Mouse (Mus musculus): ENCODE measurements around the gene Siah3. TPM values are rescaled to one million over a fixed set of nuclear protein-coding genes. Genes with fewer than 3 reads are reported as not detected.

Gene Siah3
- polyA plus RNA-seq, 1 experiment: 8.6 TPM

- DNase-seq (ENCODE audit: low read depth): peak; percentile 97
- TF ChIP-seq POLR2A (IDR thresholded peaks at IDR 0.05; ENCODE audit: borderline replicate concordance, extremely low read depth, insufficient read depth, insufficient read length, poor library complexity, severe bottlenecking) (no peak), CTCF (IDR thresholded peaks at IDR 0.05; ENCODE audit: borderline replicate concordance, extremely low read depth, insufficient read depth, insufficient read length) (no peak)
These were observed 17.5 kb downstream of the Siah3 start for GRCm38 (mm10) chr14:75473061-75473930.

GRCm38 (mm10) chr14:75475887-75476286 lies 20.1 kb downstream of the Siah3 start:
- DNase-seq (ENCODE audit: low read depth): no peak

GRCm38 (mm10) chr14:75482231-75483175 lies 26.7 kb downstream of the Siah3 start:
- DNase-seq (ENCODE audit: low read depth): peak; percentile 94
- TF ChIP-seq POLR2A (IDR thresholded peaks at IDR 0.05; ENCODE audit: borderline replicate concordance, extremely low read depth, insufficient read depth, insufficient read length, poor library complexity, severe bottlenecking) (no peak), CTCF (IDR thresholded peaks at IDR 0.05; ENCODE audit: borderline replicate concordance, extremely low read depth, insufficient read depth, insufficient read length) (no peak)

More at GRCm38 (mm10) chr14:75475887-75476286, 20.1 kb downstream of the Siah3 start:
- no peak for TF ChIP-seq POLR2A (IDR thresholded peaks at IDR 0.05; ENCODE audit: borderline replicate concordance, extremely low read depth, insufficient read depth, insufficient read length, poor library complexity, severe bottlenecking)
- no peak for TF ChIP-seq CTCF (IDR thresholded peaks at IDR 0.05; ENCODE audit: borderline replicate concordance, extremely low read depth, insufficient read depth, insufficient read length)

GRCm38 (mm10) chr14:75483176-75483546 lies 27.4 kb downstream of the Siah3 start:
- no peak for DNase-seq (ENCODE audit: low read depth)
- TF ChIP-seq CTCF (IDR thresholded peaks at IDR 0.05; ENCODE audit: borderline replicate concordance, extremely low read depth, insufficient read depth, insufficient read length): no peak
- TF ChIP-seq POLR2A (IDR thresholded peaks at IDR 0.05; ENCODE audit: borderline replicate concordance, extremely low read depth, insufficient read depth, insufficient read length, poor library complexity, severe bottlenecking): no peak

- no peak for TF ChIP-seq POLR2A (IDR thresholded peaks at IDR 0.05; ENCODE audit: borderline replicate concordance, extremely low read depth, insufficient read depth, insufficient read length, poor library complexity, severe bottlenecking)
- no peak for TF ChIP-seq CTCF (IDR thresholded peaks at IDR 0.05; ENCODE audit: borderline replicate concordance, extremely low read depth, insufficient read depth, insufficient read length)
- DNase-seq (ENCODE audit: low read depth): peak; percentile 12
These were observed 32.1 kb downstream of the Siah3 start for GRCm38 (mm10) chr14:75487932-75488331.

- TF ChIP-seq POLR2A (IDR thresholded peaks at IDR 0.05; ENCODE audit: borderline replicate concordance, extremely low read depth, insufficient read depth, insufficient read length, poor library complexity, severe bottlenecking): no peak
- TF ChIP-seq CTCF (IDR thresholded peaks at IDR 0.05; ENCODE audit: borderline replicate concordance, extremely low read depth, insufficient read depth, insufficient read length): no peak
- DNase-seq (ENCODE audit: low read depth): peak; percentile 12
These were observed 37.9 kb downstream of the Siah3 start for GRCm38 (mm10) chr14:75493555-75494194.

GRCm38 (mm10) chr14:75494926-75495325 lies 39.1 kb downstream of the Siah3 start:
- DNase-seq (ENCODE audit: low read depth): peak; percentile 4

GRCm38 (mm10) chr14:75501501-75501990 lies 45.8 kb downstream of the Siah3 start:
- TF ChIP-seq CTCF (IDR thresholded peaks at IDR 0.05; ENCODE audit: borderline replicate concordance, extremely low read depth, insufficient read depth, insufficient read length) (no peak), POLR2A (IDR thresholded peaks at IDR 0.05; ENCODE audit: borderline replicate concordance, extremely low read depth, insufficient read depth, insufficient read length, poor library complexity, severe bottlenecking) (no peak)
- DNase-seq (ENCODE audit: low read depth): no peak

More at GRCm38 (mm10) chr14:75494926-75495325, 39.1 kb downstream of the Siah3 start:
- no peak for TF ChIP-seq CTCF (IDR thresholded peaks at IDR 0.05; ENCODE audit: borderline replicate concordance, extremely low read depth, insufficient read depth, insufficient read length)
- no peak for TF ChIP-seq POLR2A (IDR thresholded peaks at IDR 0.05; ENCODE audit: borderline replicate concordance, extremely low read depth, insufficient read depth, insufficient read length, poor library complexity, severe bottlenecking)

GRCm38 (mm10) chr14:75502446-75502845 lies 46.7 kb downstream of the Siah3 start:
- DNase-seq (ENCODE audit: low read depth): peak; percentile 84
- no peak for TF ChIP-seq CTCF (IDR thresholded peaks at IDR 0.05; ENCODE audit: borderline replicate concordance, extremely low read depth, insufficient read depth, insufficient read length)

- TF ChIP-seq POLR2A (IDR thresholded peaks at IDR 0.05; ENCODE audit: borderline replicate concordance, extremely low read depth, insufficient read depth, insufficient read length, poor library complexity, severe bottlenecking) (no peak), CTCF (IDR thresholded peaks at IDR 0.05; ENCODE audit: borderline replicate concordance, extremely low read depth, insufficient read depth, insufficient read length) (no peak)
- DNase-seq (ENCODE audit: low read depth): no peak
These were observed 48.5 kb downstream of the Siah3 start for GRCm38 (mm10) chr14:75504255-75504654.

All from brain, embryonic 14.5 days (tissue).